Mouse (Mus musculus) MEL (cell line): ENCODE measurements around the gene Hdac7. TPM values are rescaled to one million over a fixed set of nuclear protein-coding genes. Genes with fewer than 3 reads are reported as not detected.

Experiments used
- DNase-seq: peaks from one replicate; pipeline ENCODE4 v3.0.0; 2011; ENCODE audit warnings: low read depth, low spot score
- H3K27ac ChIP-seq: 2 replicates; pipeline ENCODE4 v1.5.1; 2012; ENCODE audit warnings: low read depth, mild to moderate bottlenecking, control low read depth, low read length, moderate library complexity; ENCODE audit not compliant: control insufficient read depth
- H3K27me3 ChIP-seq, 2 experiments: fragments of 150-350 bp in 1 of 2; sonication (generic) in 1 of 2; 2 replicates each; pipeline ENCODE4 v1.6.1; 2012; ENCODE audit warnings: low read length in 2 of 2, mild to moderate bottlenecking in 2 of 2, improper control_type of control experiment in 1 of 2, moderate library complexity in 1 of 2; ENCODE audit not compliant: insufficient read depth in 2 of 2, control insufficient read depth in 1 of 2
- H3K36me3 ChIP-seq, 2 experiments: 2 replicates each; pipeline ENCODE4 v1.6.1; 2012 to 2014; ENCODE audit warnings: low read length in 2 of 2, improper control_type of control experiment in 1 of 2, inconsistent platforms in 1 of 2, mild to moderate bottlenecking in 1 of 2; ENCODE audit not compliant: insufficient read depth in 2 of 2, control insufficient read depth in 1 of 2
- H3K4me1 ChIP-seq, 2 experiments: fragments of 150-350 bp in 1 of 2; sonication (generic) in 1 of 2; 2 replicates each; pipeline ENCODE4 v1.6.1; 2012; ENCODE audit warnings: low read length in 2 of 2, improper control_type of control experiment in 1 of 2, mild to moderate bottlenecking in 1 of 2; ENCODE audit not compliant: insufficient read depth in 2 of 2, control insufficient read depth in 1 of 2
- H3K4me3 ChIP-seq, 2 experiments: fragments of 150-350 bp in 1 of 2; sonication (generic) in 1 of 2; 2 replicates each; pipeline ENCODE4 v1.5.1; 2012; ENCODE audit warnings: low read depth in 2 of 2, low read length in 2 of 2, mild to moderate bottlenecking in 2 of 2, moderate library complexity in 2 of 2, control low read depth in 1 of 2, improper control_type of control experiment in 1 of 2; ENCODE audit not compliant: control insufficient read depth in 1 of 2, insufficient read depth in 1 of 2
- H3K79me2 ChIP-seq: 2 replicates; pipeline ENCODE4 v1.6.1; 2012; ENCODE audit warnings: mild to moderate bottlenecking, low read length, moderate library complexity; ENCODE audit not compliant: control insufficient read depth, poor library complexity, insufficient read depth
- H3K9ac ChIP-seq: 2 replicates; pipeline ENCODE4 v1.6.1; 2012; ENCODE audit warnings: low read depth, mild to moderate bottlenecking, control low read depth, low read length, moderate library complexity; ENCODE audit not compliant: control insufficient read depth, poor library complexity, severe bottlenecking
- H3K9me3 ChIP-seq: fragments of 150-350 bp; sonication (generic); replicated peaks from 2 replicates; pipeline ENCODE4 v1.6.1; 2012; ENCODE audit warnings: mild to moderate bottlenecking, low read length, improper control_type of control experiment, moderate library complexity; ENCODE audit not compliant: insufficient read depth
- CHD1 ChIP-seq: IDR thresholded peaks from 2 replicates; pipeline ENCODE4 v1.6.1; 2012; ENCODE audit warnings: low read depth, mild to moderate bottlenecking, inconsistent platforms, low read length, improper control_type of control experiment
- CTCF ChIP-seq, 3 experiments: IDR thresholded peaks in 2 of 3; conservative IDR thresholded peaks in 1 of 3; 2 replicates each; pipeline ENCODE4 v1.5.1; 2011 to 2012; ENCODE audit warnings: low read length in 3 of 3, low read depth in 2 of 3, mild to moderate bottlenecking in 2 of 3, improper control_type of control experiment in 1 of 3, inconsistent platforms in 1 of 3, mixed read lengths in 1 of 3, moderate library complexity in 1 of 3; ENCODE audit not compliant: control insufficient read depth in 1 of 3, insufficient read depth in 1 of 3, poor library complexity in 1 of 3, severe bottlenecking in 1 of 3
- E2F4 ChIP-seq: IDR thresholded peaks from 2 replicates; pipeline ENCODE4 v1.6.1; 2011; ENCODE audit warnings: low read depth, low read length, improper control_type of control experiment, borderline replicate concordance
- ELF1 ChIP-seq: IDR thresholded peaks from 2 replicates; pipeline ENCODE4 v1.6.1; 2014; ENCODE audit warnings: low read depth, mild to moderate bottlenecking, inconsistent platforms, low read length, improper control_type of control experiment, moderate library complexity
- ETS1 ChIP-seq: IDR thresholded peaks from 2 replicates; pipeline ENCODE4 v1.6.1; 2012; ENCODE audit warnings: low read depth, mild to moderate bottlenecking, inconsistent platforms, low read length, improper control_type of control experiment, moderate library complexity
- GABPA ChIP-seq: IDR thresholded peaks from 2 replicates; pipeline ENCODE4 v1.6.1; 2012; ENCODE audit warnings: low read depth, mild to moderate bottlenecking, inconsistent platforms, low read length, improper control_type of control experiment, moderate library complexity
- HCFC1 ChIP-seq: IDR thresholded peaks from 2 replicates; pipeline ENCODE4 v1.6.1; 2012; ENCODE audit warnings: low read depth, mild to moderate bottlenecking, inconsistent platforms, low read length, improper control_type of control experiment, moderate library complexity
- KAT2A ChIP-seq: conservative IDR thresholded peaks from 2 replicates; pipeline ENCODE4 v1.6.1; 2012; ENCODE audit warnings: low read depth, low read length, improper control_type of control experiment, inconsistent platforms
- MAFK ChIP-seq: IDR thresholded peaks from 2 replicates; pipeline ENCODE4 v1.6.1; 2011; ENCODE audit warnings: low read depth, mild to moderate bottlenecking, low read length, improper control_type of control experiment, borderline replicate concordance
- MAX ChIP-seq: IDR thresholded peaks from 2 replicates; pipeline ENCODE4 v1.6.1; 2011; ENCODE audit warnings: low read length, improper control_type of control experiment
- MEF2A ChIP-seq: IDR thresholded peaks from 2 replicates; pipeline ENCODE4 v1.6.1; 2014; ENCODE audit warnings: low read depth, mild to moderate bottlenecking, inconsistent platforms, low read length, improper control_type of control experiment; ENCODE audit not compliant: poor library complexity, insufficient replicate concordance, severe bottlenecking; ENCODE audit errors: extremely low read depth
- MYB ChIP-seq: IDR thresholded peaks from 2 replicates; pipeline ENCODE4 v1.6.1; 2011; ENCODE audit warnings: mild to moderate bottlenecking, low read depth, low read length, improper control_type of control experiment
- MYC ChIP-seq: IDR thresholded peaks from 2 replicates; pipeline ENCODE4 v1.6.1; 2011; ENCODE audit warnings: low read depth, mild to moderate bottlenecking, low read length, improper control_type of control experiment, moderate library complexity
- NELFE ChIP-seq: IDR thresholded peaks from 2 replicates; pipeline ENCODE4 v1.6.1; 2011; ENCODE audit warnings: low read depth, low read length, improper control_type of control experiment
- NRF1 ChIP-seq: IDR thresholded peaks from 2 replicates; pipeline ENCODE4 v1.6.1; 2014; ENCODE audit warnings: low read depth, mild to moderate bottlenecking, inconsistent platforms, low read length, improper control_type of control experiment, moderate library complexity; ENCODE audit not compliant: poor library complexity, insufficient read depth, severe bottlenecking
- POLR2A ChIP-seq, 2 experiments: IDR thresholded peaks; 2 replicates each; pipeline ENCODE4 v1.6.1; 2011 to 2012; ENCODE audit warnings: low read length in 2 of 2, mild to moderate bottlenecking in 2 of 2, control low read depth in 1 of 2, improper control_type of control experiment in 1 of 2, low read depth in 1 of 2, moderate library complexity in 1 of 2; ENCODE audit not compliant: control insufficient read depth in 1 of 2, insufficient read depth in 1 of 2, poor library complexity in 1 of 2
- POLR2AphosphoS2 ChIP-seq: IDR thresholded peaks from 2 replicates; pipeline ENCODE4 v1.6.1; 2011; ENCODE audit warnings: low read length, improper control_type of control experiment
- RCOR1 ChIP-seq: IDR thresholded peaks from 2 replicates; pipeline ENCODE4 v1.6.1; 2012; ENCODE audit warnings: low read depth, mild to moderate bottlenecking, inconsistent platforms, low read length, improper control_type of control experiment
- SIN3A ChIP-seq: IDR thresholded peaks from 2 replicates; pipeline ENCODE4 v1.6.1; 2012; ENCODE audit warnings: low read length, improper control_type of control experiment, inconsistent platforms
- TAL1 ChIP-seq: IDR thresholded peaks from 2 replicates; pipeline ENCODE4 v1.6.1; 2012; ENCODE audit warnings: mild to moderate bottlenecking, inconsistent platforms, low read length, moderate library complexity, mixed read lengths
- TBP ChIP-seq: IDR thresholded peaks from 2 replicates; pipeline ENCODE4 v1.8.0; 2011; ENCODE audit warnings: low read depth, low read length, improper control_type of control experiment
- TCF12 ChIP-seq: IDR thresholded peaks from 2 replicates; pipeline ENCODE4 v1.6.1; 2014; ENCODE audit warnings: low read depth, mild to moderate bottlenecking, inconsistent platforms, low read length, improper control_type of control experiment, moderate library complexity
- UBTF ChIP-seq: IDR thresholded peaks from 2 replicates; pipeline ENCODE4 v1.6.1; 2012; ENCODE audit warnings: low read depth, mild to moderate bottlenecking, inconsistent platforms, low read length, improper control_type of control experiment, moderate library complexity, borderline replicate concordance; ENCODE audit not compliant: insufficient read depth
- USF1 ChIP-seq: IDR thresholded peaks from 2 replicates; pipeline ENCODE4 v1.6.1; 2014; ENCODE audit warnings: low read depth, mild to moderate bottlenecking, inconsistent platforms, low read length, improper control_type of control experiment, moderate library complexity
- USF2 ChIP-seq, 2 experiments: IDR thresholded peaks; 2 replicates each; pipeline ENCODE4 v1.6.1; 2011 to 2012; ENCODE audit warnings: improper control_type of control experiment in 2 of 2, low read length in 2 of 2, borderline replicate concordance in 1 of 2, inconsistent platforms in 1 of 2, low read depth in 1 of 2, mild to moderate bottlenecking in 1 of 2; ENCODE audit not compliant: insufficient read depth in 1 of 2
- ZC3H11A ChIP-seq: IDR thresholded peaks from 2 replicates; pipeline ENCODE4 v1.6.1; 2012; ENCODE audit warnings: low read depth, mild to moderate bottlenecking, inconsistent platforms, low read length, improper control_type of control experiment
- ZKSCAN1 ChIP-seq: IDR thresholded peaks from 2 replicates; pipeline ENCODE4 v1.6.1; 2012; ENCODE audit warnings: low read depth, mild to moderate bottlenecking, inconsistent platforms, low read length, improper control_type of control experiment, moderate library complexity
- ZMIZ1 ChIP-seq: IDR thresholded peaks from 2 replicates; pipeline ENCODE4 v1.6.1; 2012; ENCODE audit warnings: low read depth, mild to moderate bottlenecking, inconsistent platforms, low read length, improper control_type of control experiment, moderate library complexity
- ZNF384 ChIP-seq: IDR thresholded peaks from 2 replicates; pipeline ENCODE4 v1.6.1; 2012; ENCODE audit warnings: low read depth, mild to moderate bottlenecking, inconsistent platforms, low read length, improper control_type of control experiment
- polyA plus RNA-seq, 2 experiments: library from polyadenylated mRNA; stranded (reverse) in 1 of 2; unstranded in 1 of 2; fragments of >175 nt in 1 of 2; fragments of >200 nt in 1 of 2; gene quantifications; 2 replicates each; pipeline versions ENCODE4 v1.2.1 to v1.2.4; 2012; ENCODE audit warnings: low replicate concordance in 2 of 2, low read depth in 1 of 2; ENCODE audit not compliant: insufficient read length in 2 of 2, insufficient read depth in 1 of 2, missing spikeins in 1 of 2
- total RNA-seq: library from RNA; depleted of rRNA; stranded (reverse); fragments of 300-350 nt; gene quantifications from 2 replicates; pipeline ENCODE4 v1.2.3, GENCODE M21; 2012

The Hdac7 gene
- total and polyA plus RNA-seq, 3 experiments, result 100 to 389 TPM; not detected in 1

- no peak overlapping the region for H3K9ac ChIP-seq
- H3K27me3 ChIP-seq, result peaks cover 36 to 41% of the 10 kb centered on the region in 2 experiments
- no peak for DNase-seq
- no peaks in the 10 kb centered on the region for H3K9me3 ChIP-seq
- no peak overlapping the region for H3K27ac ChIP-seq
- H3K4me3 ChIP-seq, result no peak overlapping the region
- H3K36me3 ChIP-seq, result no peaks in the 10 kb centered on the region; a peak in 1 of 4 replicates
- H3K4me1 ChIP-seq, result peaks cover 0 to 5% of the 10 kb centered on the region in 2 experiments; a peak in 1 of 4 replicates
- H3K79me2 ChIP-seq, result no peaks in the 10 kb centered on the region
- no peak for TF ChIP-seq TCF12
- TF ChIP-seq USF1, result no peak
- no peak for TF ChIP-seq MAX
- no peak for TF ChIP-seq POLR2A (IDR thresholded peaks at IDR 0.05; ENCODE audit: control insufficient read depth in 1 of 2, insufficient read depth in 1 of 2, low read depth in 1 of 2, low read length in 2 of 2, poor library complexity in 1 of 2)
- no peak for TF ChIP-seq HCFC1
- no peak for TF ChIP-seq RCOR1
- no peak for TF ChIP-seq MYC
- no peak for TF ChIP-seq UBTF
- no peak for TF ChIP-seq KAT2A
- TF ChIP-seq MAFK, result no peak
- TF ChIP-seq NRF1, result no peak
- no peak for TF ChIP-seq NELFE
- no peak for TF ChIP-seq ZKSCAN1
- no peak for TF ChIP-seq E2F4
- TF ChIP-seq SIN3A, result no peak
- TF ChIP-seq MEF2A, result no peak
- no peak for TF ChIP-seq POLR2AphosphoS2
- TF ChIP-seq GABPA, result no peak
These were observed 80.8 kb downstream of the Hdac7 start for GRCm38 (mm10) chr15:97763256-97764049.

- Histone ChIP-seq H3K36me3 (no peaks in the 10 kb centered on the region; a peak in 1 of 4 replicates), H3K4me3 (no peak overlapping the region), H3K27ac (no peak overlapping the region), H3K27me3 (peaks cover 35 to 38% of the 10 kb centered on the region in 2 experiments), H3K9ac (no peak overlapping the region), H3K4me1 (peaks cover 0 to 5% of the 10 kb centered on the region in 2 experiments; a peak in 1 of 4 replicates), H3K9me3 (no peaks in the 10 kb centered on the region), H3K79me2 (no peaks in the 10 kb centered on the region)
- DNase-seq, result no peak
- no peak for TF ChIP-seq USF1
- no peak for TF ChIP-seq HCFC1
- no peak for TF ChIP-seq TAL1
- TF ChIP-seq CHD1, result no peak
- no peak for TF ChIP-seq ZMIZ1
- no peak for TF ChIP-seq ZC3H11A
- no peak for TF ChIP-seq MYC
- no peak for TF ChIP-seq USF2 (IDR thresholded peaks at IDR 0.05; ENCODE audit: borderline replicate concordance in 1 of 2, insufficient read depth in 1 of 2, low read depth in 1 of 2, low read length in 2 of 2)
- TF ChIP-seq ETS1, result no peak
- no peak for TF ChIP-seq E2F4
- no peak for TF ChIP-seq MAFK
- no peak for TF ChIP-seq CTCF (IDR thresholded peaks at IDR 0.05 in 2 of 3, conservative IDR thresholded peaks at IDR 0.05 in 1 of 3; ENCODE audit: control insufficient read depth in 1 of 3, insufficient read depth in 1 of 3, low read depth in 2 of 3, low read length in 3 of 3, poor library complexity in 1 of 3, severe bottlenecking in 1 of 3)
- no peak for TF ChIP-seq ELF1
- TF ChIP-seq MYB, result no peak
- TF ChIP-seq MAX, result no peak
- TF ChIP-seq MEF2A, result no peak
- TF ChIP-seq TBP, result no peak
- no peak for TF ChIP-seq KAT2A
- no peak for TF ChIP-seq ZNF384
These were observed 81.6 kb downstream of the Hdac7 start for GRCm38 (mm10) chr15:97762733-97763132.
